Mouse (Mus musculus) left cerebral cortex, adult 18-20 months (tissue): ENCODE data around the gene Rfx3. TPM values are rescaled to one million over a fixed set of nuclear protein-coding genes. Genes with fewer than 3 reads are reported as not detected.

Source experiments
- DNase-seq, 2 experiments: peaks; one replicate each; pipeline ENCODE4 v3.0.0; 2021 to 2022; ENCODE audit warnings: low spot score in 2 of 2, mixed read lengths in 1 of 2
- total RNA-seq, 2 experiments: library from RNA; stranded (reverse); gene quantifications; 2 replicates each; pipeline ENCODE4 v1.2.3; 2021

The Rfx3 gene
- total RNA-seq, 2 experiments from 2014 or later: 58.2 to 71.1 TPM

DNA sequence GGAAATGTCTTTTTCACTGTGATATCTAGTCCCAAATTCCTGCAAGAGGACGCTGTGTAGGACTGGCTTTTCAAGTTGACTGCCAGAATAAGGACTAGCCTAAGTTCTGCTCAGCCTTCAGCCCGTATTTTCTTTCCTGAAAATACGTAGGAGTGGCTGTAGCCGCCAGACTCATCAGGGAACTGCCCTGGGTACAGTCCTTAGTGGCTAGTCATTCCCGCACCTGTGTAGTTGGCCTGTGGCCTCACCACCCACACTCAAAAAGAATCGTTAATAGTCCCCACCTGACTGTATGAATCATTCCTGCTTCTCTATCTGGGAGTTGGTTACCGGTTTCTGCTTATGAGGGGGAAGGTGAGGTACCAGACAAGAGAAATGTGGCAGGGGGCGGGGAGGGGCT, 272.1 kb downstream of the Rfx3 start:
- no peak for DNase-seq

DNA sequence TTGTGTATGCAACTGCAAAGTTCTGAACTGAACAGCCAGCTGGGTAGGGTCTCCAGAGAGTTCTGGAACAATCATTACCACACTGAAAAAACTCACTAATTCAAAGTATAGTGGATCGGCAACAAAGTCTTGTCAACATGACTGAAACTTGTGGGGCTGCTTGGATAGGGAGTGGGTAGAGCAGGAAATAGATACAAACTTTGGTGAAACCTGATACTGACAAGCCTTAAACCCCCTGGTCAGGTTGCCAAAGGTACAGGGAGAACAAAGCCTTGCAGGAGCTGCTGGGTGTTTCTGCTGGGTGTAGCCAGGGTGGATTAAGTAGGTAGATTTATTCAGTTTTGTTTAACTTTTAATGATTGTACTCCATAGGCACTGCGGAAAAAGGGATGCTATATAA, 274.4 kb downstream of the Rfx3 start:
- no peak for DNase-seq

DNA sequence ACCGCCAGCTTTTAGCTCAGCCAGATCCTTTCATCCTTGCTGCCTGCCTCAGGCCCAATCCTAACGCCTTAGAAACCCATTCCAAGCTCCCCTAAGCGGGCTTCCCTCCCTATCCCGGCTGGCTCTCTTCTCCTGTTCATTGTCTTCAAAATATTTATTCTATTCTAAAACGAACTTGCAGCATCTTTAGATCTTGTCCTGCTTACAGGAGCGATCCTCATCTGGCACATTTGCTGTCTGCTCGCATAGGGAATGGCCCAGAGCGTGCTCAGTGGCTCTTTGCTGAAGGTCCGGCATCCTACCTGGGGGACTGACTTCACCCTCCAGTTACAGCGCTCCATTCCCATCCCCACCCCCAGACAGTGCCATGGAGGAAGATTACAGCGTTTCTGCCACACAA, 292.0 kb downstream of the Rfx3 start:
- no peak for DNase-seq

DNA sequence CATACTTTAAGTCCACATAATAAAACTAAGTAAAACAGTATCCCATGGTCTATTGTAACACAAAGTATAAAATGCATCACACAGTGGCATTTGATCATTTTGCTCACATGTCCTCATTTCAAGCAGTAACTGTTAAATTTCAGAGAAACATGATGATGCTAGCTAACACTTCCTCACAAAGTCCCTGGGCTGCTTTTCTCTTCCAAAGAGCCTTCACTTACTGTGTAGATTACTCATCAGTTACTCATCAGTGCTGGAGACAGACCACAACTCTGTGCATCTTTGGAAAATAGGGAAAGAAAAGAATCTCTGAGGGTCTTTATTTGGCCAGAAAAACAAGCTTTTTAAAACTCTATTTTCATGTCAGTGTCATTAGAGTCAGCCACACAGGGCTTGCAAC, 294.7 kb downstream of the Rfx3 start:
- DNase-seq: no peak
